Mouse (Mus musculus) cerebellum, adult 2 months (tissue): ENCODE results near the gene Pex5. TPM values are rescaled to one million over a fixed set of nuclear protein-coding genes. Genes with fewer than 3 reads are reported as not detected.

Experiments
- DNase-seq, 2 experiments: peaks; one replicate each; pipeline ENCODE4 v3.0.0; 2021
- H3K27ac ChIP-seq: fragments of 200-500 bp; 2 replicates; pipeline ENCODE4 v1.5.1; 2012; ENCODE audit warnings: low read length, control low read depth, inconsistent platforms; ENCODE audit not compliant: insufficient read depth
- H3K27me3 ChIP-seq: fragments of 200-500 bp; 2 replicates; pipeline ENCODE4 v1.6.1; 2012; ENCODE audit warnings: inconsistent platforms, mild to moderate bottlenecking, low read length, moderate library complexity; ENCODE audit not compliant: control insufficient read depth, insufficient read depth
- H3K4me1 ChIP-seq: fragments of 200-500 bp; 2 replicates; pipeline ENCODE4 v1.6.1; 2011; ENCODE audit warnings: low read length; ENCODE audit not compliant: control insufficient read depth, insufficient read depth
- H3K4me3 ChIP-seq: fragments of 200-500 bp; replicated peaks from 2 replicates; pipeline ENCODE3; 2011; ENCODE audit warnings: mild to moderate bottlenecking, low read depth, low read length, control low read depth; ENCODE audit not compliant: insufficient read depth
- CTCF ChIP-seq: fragments of 200-500 bp; IDR thresholded peaks from 2 replicates; pipeline ENCODE4 v1.5.1; 2011; ENCODE audit warnings: low read depth, mild to moderate bottlenecking, control low read depth, low read length, moderate library complexity, borderline replicate concordance; ENCODE audit not compliant: insufficient read depth
- POLR2A ChIP-seq: fragments of 200-500 bp; IDR thresholded peaks from 2 replicates; pipeline ENCODE4 v1.6.1; 2011; ENCODE audit warnings: low read length, control low read depth, borderline replicate concordance; ENCODE audit not compliant: insufficient read depth
- WGBS: fragments of 180-500 bp; shearing (Covaris S2); methylation state at CpG from one replicate; pipeline ENCODE4 v1.1.7; 2018; 5-methylcytosine and 5-hydroxymethylcytosine counted together
- polyA plus RNA-seq: library from polyadenylated mRNA; depleted of rRNA; stranded (reverse); fragments of >200 nt; gene quantifications from 2 replicates; pipeline ENCODE4 v1.2.3, GENCODE M21; 2012; rRNA removed

The Pex5 gene
- polyA plus RNA-seq, 1 experiment: 57.1 TPM

- no peaks in the 10 kb centered on the region for H3K4me1 ChIP-seq
- no peak for DNase-seq
- no peak overlapping the region for H3K4me3 ChIP-seq
- H3K27ac ChIP-seq: no peak overlapping the region
- no peak for TF ChIP-seq POLR2A
- no peak for TF ChIP-seq CTCF
- 83% methylated on average over 11 of the region's 11 CpGs for WGBS
- H3K27me3 ChIP-seq: no peaks in the 10 kb centered on the region
Observed at GRCm38 (mm10) chr6:124375435-124375884, 39.4 kb downstream of the Pex5 start.

- DNase-seq: no peak
- Histone ChIP-seq H3K4me1 (no peaks in the 10 kb centered on the region), H3K27ac (no peak overlapping the region), H3K27me3 (no peaks in the 10 kb centered on the region), H3K4me3 (no peak overlapping the region)
- WGBS: 62% methylated on average over 4 of the region's 4 CpGs
- no peak for TF ChIP-seq POLR2A
- no peak for TF ChIP-seq CTCF
Observed at GRCm38 (mm10) chr6:124374683-124375082, 40.2 kb downstream of the Pex5 start.

GRCm38 (mm10) chr6:124373584-124374206, 41.2 kb downstream of the Pex5 start:
- DNase-seq: no peak
- TF ChIP-seq CTCF: no peak
- Histone ChIP-seq H3K27ac (no peak overlapping the region), H3K27me3 (no peaks in the 10 kb centered on the region), H3K4me3 (no peak overlapping the region), H3K4me1 (no peaks in the 10 kb centered on the region)
- 91% methylated on average over 6 of the region's 6 CpGs for WGBS

GRCm38 (mm10) chr6:124364328-124364727, 50.5 kb downstream of the Pex5 start:
- Histone ChIP-seq H3K27me3 (no peaks in the 10 kb centered on the region), H3K4me3 (no peak overlapping the region), H3K4me1 (no peaks in the 10 kb centered on the region), H3K27ac (no peak overlapping the region)
- TF ChIP-seq CTCF (no peak), POLR2A (no peak)
- WGBS: 58% methylated on average over 5 of the region's 5 CpGs
- DNase-seq: no peak

GRCm38 (mm10) chr6:124360549-124360948, 54.3 kb downstream of the Pex5 start:
- TF ChIP-seq CTCF (no peak), POLR2A (no peak)
- no peaks in the 10 kb centered on the region for H3K4me1 ChIP-seq
- 61% methylated on average over 6 of the region's 6 CpGs for WGBS
- H3K27me3 ChIP-seq: no peaks in the 10 kb centered on the region
- H3K4me3 ChIP-seq: no peak overlapping the region
- no peak for DNase-seq
- no peak overlapping the region for H3K27ac ChIP-seq

GRCm38 (mm10) chr6:124358953-124359352, 55.9 kb downstream of the Pex5 start:
- Histone ChIP-seq H3K27ac (no peak overlapping the region), H3K4me1 (no peaks in the 10 kb centered on the region), H3K4me3 (no peak overlapping the region), H3K27me3 (no peaks in the 10 kb centered on the region)
- no peak for TF ChIP-seq CTCF
- TF ChIP-seq POLR2A: no peak
- 84% methylated on average over 6 of the region's 6 CpGs for WGBS
- DNase-seq: no peak

- H3K4me1 ChIP-seq: no peaks in the 10 kb centered on the region
- H3K27ac ChIP-seq: no peak overlapping the region
- TF ChIP-seq CTCF (no peak), POLR2A (no peak)
- DNase-seq: no peak
- WGBS: 89% methylated on average over 2 of the region's 2 CpGs
- no peaks in the 10 kb centered on the region for H3K27me3 ChIP-seq
- H3K4me3 ChIP-seq: no peak overlapping the region
Observed at GRCm38 (mm10) chr6:124353246-124353645, 61.6 kb downstream of the Pex5 start.

Other genes with a start within 250 kb of the Pex5 start
- gene Vmn2r27, start 183.2 kb downstream of the Pex5 start, polyA plus RNA-seq: not detected in 2 replicates
- 0.29 and 0.43 TPM in 2 replicates for gene Cd163, start 110.4 kb downstream of the Pex5 start, polyA plus RNA-seq
- 385 and 434 TPM in 2 replicates for gene Clstn3, start 49.7 kb upstream of the Pex5 start, polyA plus RNA-seq
- gene C1rl, start 78.0 kb upstream of the Pex5 start, polyA plus RNA-seq: 0.20 and 0.27 TPM in 2 replicates
- gene C1ra, start 97.3 kb upstream of the Pex5 start, polyA plus RNA-seq: 0.47 and 0.59 TPM in 2 replicates
- 1.2 and 1.3 TPM in 2 replicates for gene C1s1, start 127.3 kb upstream of the Pex5 start, polyA plus RNA-seq
- gene C1rb, start 155.2 kb upstream of the Pex5 start, polyA plus RNA-seq: not detected in 2 replicates
- 0.17 and 0.18 TPM in 2 replicates for gene C1s2, start 221.0 kb upstream of the Pex5 start, polyA plus RNA-seq
- gene Lpcat3, start 248.0 kb upstream of the Pex5 start, polyA plus RNA-seq: 56.4 and 60.0 TPM in 2 replicates